Mouse (Mus musculus) cerebellum, adult 2 months (tissue): ENCODE results near the gene Zfp870.

Source experiments
- CTCF ChIP-seq: fragments of 200-500 bp; IDR thresholded peaks from 2 replicates; pipeline ENCODE4 v1.5.1; 2011; ENCODE audit warnings: low read depth, mild to moderate bottlenecking, control low read depth, low read length, moderate library complexity, borderline replicate concordance; ENCODE audit not compliant: insufficient read depth
- POLR2A ChIP-seq: fragments of 200-500 bp; IDR thresholded peaks from 2 replicates; pipeline ENCODE4 v1.6.1; 2011; ENCODE audit warnings: low read length, control low read depth, borderline replicate concordance; ENCODE audit not compliant: insufficient read depth

- TF ChIP-seq POLR2A: no peak
- no peak for TF ChIP-seq CTCF
Measured at GRCm38 (mm10) chr17:32830418-32830782, 61.0 kb downstream of the Zfp870 start.
